Mouse (Mus musculus) heart, postnatal 0 days (tissue): ENCODE data around the gene Adh5. TPM values are rescaled to one million over a fixed set of nuclear protein-coding genes. Genes with fewer than 3 reads are reported as not detected.

Source experiments
- ATAC-seq: fragments of 200-750 bp; cut with Nextera tagmentation; 2 replicates; pipeline ENCODE4 v1.8.0; 2017; ENCODE audit warnings: low read depth, moderate number of reproducible peaks, moderate library complexity; ENCODE audit not compliant: insufficient read depth
- DNase-seq: peaks from one replicate; pipeline ENCODE4 v3.0.0-alpha.2; 2016; ENCODE audit warnings: low spot score
- H3K27ac ChIP-seq: fragments of 300-500 bp; sonication (generic); 2 replicates; pipeline ENCODE4 v1.5.1; 2014; ENCODE audit warnings: low read depth, mild to moderate bottlenecking
- H3K27me3 ChIP-seq: fragments of 300-500 bp; sonication (generic); 2 replicates; pipeline ENCODE4 v1.6.1; 2014; ENCODE audit warnings: low read length, mixed read lengths; ENCODE audit not compliant: control insufficient read depth, insufficient read depth
- H3K36me3 ChIP-seq: fragments of 300-500 bp; sonication (generic); replicated peaks from 2 replicates; pipeline ENCODE4 v1.6.1; 2014; ENCODE audit warnings: low read length, mixed read lengths; ENCODE audit not compliant: control insufficient read depth, insufficient read depth
- H3K4me1 ChIP-seq: fragments of 300-500 bp; sonication (generic); 2 replicates; pipeline ENCODE4 v1.6.1; 2014; ENCODE audit warnings: antibody characterized with exemption; ENCODE audit not compliant: control insufficient read depth, insufficient read depth
- H3K4me2 ChIP-seq: fragments of 300-500 bp; sonication (generic); 2 replicates; pipeline ENCODE4 v1.6.1; 2014; ENCODE audit warnings: low read depth, mild to moderate bottlenecking, low read length, moderate library complexity
- H3K4me3 ChIP-seq: fragments of 300-500 bp; sonication (generic); 2 replicates; pipeline ENCODE4 v1.5.1; 2014; ENCODE audit warnings: low read depth, low read length
- H3K9ac ChIP-seq: fragments of 300-500 bp; sonication (generic); replicated peaks from 2 replicates; pipeline ENCODE4 v1.6.1; 2014; ENCODE audit warnings: low read depth, low read length, mixed read lengths
- H3K9me3 ChIP-seq: fragments of 300-500 bp; sonication (generic); replicated peaks from 2 replicates; pipeline ENCODE4 v1.6.1; 2016; ENCODE audit warnings: low read length; ENCODE audit not compliant: control insufficient read depth
- CTCF ChIP-seq: IDR thresholded peaks from 2 replicates; pipeline ENCODE4 v1.5.1; 2016; ENCODE audit warnings: antibody characterized with exemption, control low read depth, low read depth
- EP300 ChIP-seq: IDR thresholded peaks from 2 replicates; pipeline ENCODE4 v1.6.1; 2016; ENCODE audit warnings: antibody characterized with exemption, low read depth
- WGBS: fragments of 180-500 bp; shearing (Covaris S2); extraction: QIAGEN DNeasy Blood & Tissue Kit; methylation state at CpG from one replicate; pipeline ENCODE4 v1.1.7; 2014; 5-methylcytosine and 5-hydroxymethylcytosine counted together
- polyA plus RNA-seq: library from polyadenylated mRNA; unstranded; fragments of >200 nt; fragmentation: Nextera tagmentation; extraction: Ambion mirVana; gene quantifications from 2 replicates; pipeline ENCODE4 v1.2.1, GENCODE M21; 2015
- total RNA-seq: library from RNA; depleted of rRNA; stranded (reverse); fragments of >200 nt; gene quantifications from 2 replicates; pipeline ENCODE4 v1.2.3, GENCODE M21; 2014; ENCODE audit warnings: low replicate concordance

Gene Adh5
- total and polyA plus RNA-seq, 2 experiments from 2014 or later = 137 to 169 TPM

DNA sequence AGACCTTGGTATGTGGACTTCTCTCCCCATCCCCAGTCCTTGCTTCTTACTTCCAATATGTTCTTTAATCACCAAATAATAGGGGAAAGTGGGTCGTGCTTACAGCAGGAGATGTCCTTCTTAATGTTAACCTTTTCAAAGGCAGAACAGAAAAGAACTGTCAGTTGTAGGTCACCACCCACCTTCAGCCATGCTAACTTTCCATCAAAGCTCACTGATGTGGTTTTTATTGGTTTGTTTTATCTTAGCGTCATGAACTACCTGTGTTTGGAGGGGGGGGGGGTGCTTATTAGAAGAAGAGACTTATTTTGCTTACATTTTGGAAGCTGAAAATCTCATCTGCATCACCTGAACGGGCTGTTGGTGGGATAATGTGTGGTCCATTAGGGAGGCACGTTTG lies 18.6 kb upstream of the Adh5 start:
- Histone ChIP-seq H3K36me3 (no peaks in the 10 kb centered on the region), H3K4me1 (no peaks in the 10 kb centered on the region), H3K27me3 (no peaks in the 10 kb centered on the region), H3K27ac (no peak overlapping the region), H3K9me3 (no peaks in the 10 kb centered on the region), H3K9ac (no peak overlapping the region), H3K4me3 (no peak overlapping the region), H3K4me2 (no peak overlapping the region)
- TF ChIP-seq CTCF (no peak), EP300 (no peak)
- WGBS = 56% methylated on average over 4 of the region's 4 CpGs
- ATAC-seq (no peak), DNase-seq (no peak)

DNA sequence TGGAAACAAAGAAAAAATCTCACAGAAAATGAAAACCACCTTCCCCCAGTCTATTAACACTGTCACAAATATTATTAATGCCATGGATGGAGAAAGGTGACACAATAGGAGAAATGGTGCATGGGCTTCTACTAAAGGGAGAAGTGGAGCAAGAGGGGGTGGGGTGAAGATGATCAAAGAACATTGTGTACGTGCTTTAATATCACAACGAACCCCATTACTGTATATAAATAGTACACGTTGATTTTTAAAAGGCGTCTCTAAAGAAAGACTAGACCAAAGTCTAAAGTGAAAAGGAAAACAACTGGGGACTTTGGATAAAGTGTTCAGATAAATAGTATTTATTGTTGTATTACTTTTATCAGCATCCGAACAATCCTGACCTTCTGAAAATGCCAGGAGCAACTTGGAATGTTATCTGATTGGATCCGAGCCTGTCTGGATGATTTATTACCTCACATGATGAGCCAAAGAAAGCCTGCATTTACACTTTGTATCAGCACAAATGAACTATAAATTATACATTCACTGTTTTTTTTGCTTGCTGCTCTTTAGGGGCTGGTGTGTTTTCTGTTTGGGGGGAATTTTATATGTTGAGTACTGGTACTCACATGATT lies 12.4 kb upstream of the Adh5 start:
- TF ChIP-seq EP300 (no peak), CTCF (no peak)
- no peaks in the 10 kb centered on the region for H3K36me3 ChIP-seq
- WGBS = 57% methylated on average over 6 of the region's 6 CpGs
- no peak overlapping the region for H3K27ac ChIP-seq
- H3K9ac ChIP-seq = no peak overlapping the region
- no peaks in the 10 kb centered on the region for H3K9me3 ChIP-seq
- H3K4me3 ChIP-seq = no peak overlapping the region
- ATAC-seq (no peak), DNase-seq (no peak)
- H3K4me1 ChIP-seq = no peaks in the 10 kb centered on the region
- no peaks in the 10 kb centered on the region for H3K27me3 ChIP-seq
- H3K4me2 ChIP-seq = no peak overlapping the region

DNA sequence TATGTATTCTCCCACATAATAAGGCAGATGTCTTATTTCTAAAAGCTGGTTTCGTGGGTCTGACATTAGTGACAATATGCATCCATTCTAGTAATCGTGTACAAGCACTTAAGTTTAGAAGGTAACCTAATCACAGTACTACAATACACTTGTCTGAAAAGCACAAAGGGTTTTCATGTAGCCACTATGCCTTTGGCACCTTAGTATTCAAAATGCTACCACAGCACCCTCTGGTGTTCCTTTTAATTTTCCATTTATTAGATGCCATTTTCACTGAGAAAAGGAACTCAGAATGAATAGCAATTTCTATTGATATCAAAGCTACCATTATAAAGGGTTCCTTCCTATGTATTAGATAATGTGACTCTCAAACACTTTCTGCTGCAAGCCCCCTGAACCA lies 11.1 kb upstream of the Adh5 start:
- Histone ChIP-seq H3K27ac (no peak overlapping the region), H3K36me3 (no peaks in the 10 kb centered on the region), H3K4me2 (no peak overlapping the region), H3K27me3 (no peaks in the 10 kb centered on the region), H3K9ac (no peak overlapping the region), H3K4me3 (no peak overlapping the region), H3K4me1 (no peaks in the 10 kb centered on the region), H3K9me3 (peaks cover 4% of the 10 kb centered on the region; the same call in 1 of the 2 replicates)
- DNase-seq (peak; percentile 34), ATAC-seq (no peak)
- TF ChIP-seq CTCF (peak; percentile 64), EP300 (no peak)
- 53% methylated on average over 2 of the region's 2 CpGs for WGBS

DNA sequence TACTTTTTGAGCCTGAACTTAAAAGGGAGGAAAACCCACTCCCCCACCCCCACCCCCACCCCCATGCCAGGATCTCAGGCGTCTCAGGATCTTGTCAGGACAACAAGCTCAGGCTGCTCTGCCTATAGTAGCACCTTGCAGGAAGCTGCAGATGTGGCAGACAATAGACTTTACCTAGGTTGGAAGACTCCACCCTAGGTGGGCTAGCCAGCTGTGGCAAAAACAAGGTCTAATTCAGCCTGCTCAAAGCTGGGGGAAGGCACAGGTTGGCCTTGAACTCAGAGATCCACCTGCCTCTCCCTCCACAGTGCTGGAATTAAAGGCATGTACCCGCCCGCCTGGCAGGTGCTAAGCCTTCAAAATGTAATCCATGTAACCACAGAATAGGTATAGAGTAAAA lies 4.2 kb upstream of the Adh5 start:
- H3K4me3 ChIP-seq = no peak overlapping the region
- no peak overlapping the region for H3K27ac ChIP-seq
- TF ChIP-seq CTCF = no peak
- TF ChIP-seq EP300 = no peak
- no peak overlapping the region for H3K4me2 ChIP-seq
- no peaks in the 10 kb centered on the region for H3K36me3 ChIP-seq
- 0 out of 2 replicates have a peak, but pooled peaks cover under 1% of the 10 kb centered on the region for H3K4me1 ChIP-seq
- H3K27me3 ChIP-seq = no peaks in the 10 kb centered on the region
- DNase-seq (no peak), ATAC-seq (no peak)
- 66% methylated on average over 3 of the region's 3 CpGs for WGBS
- no peak overlapping the region for H3K9ac ChIP-seq
- H3K9me3 ChIP-seq = peaks cover 4% of the 10 kb centered on the region; the same call in 1 of the 2 replicates

DNA sequence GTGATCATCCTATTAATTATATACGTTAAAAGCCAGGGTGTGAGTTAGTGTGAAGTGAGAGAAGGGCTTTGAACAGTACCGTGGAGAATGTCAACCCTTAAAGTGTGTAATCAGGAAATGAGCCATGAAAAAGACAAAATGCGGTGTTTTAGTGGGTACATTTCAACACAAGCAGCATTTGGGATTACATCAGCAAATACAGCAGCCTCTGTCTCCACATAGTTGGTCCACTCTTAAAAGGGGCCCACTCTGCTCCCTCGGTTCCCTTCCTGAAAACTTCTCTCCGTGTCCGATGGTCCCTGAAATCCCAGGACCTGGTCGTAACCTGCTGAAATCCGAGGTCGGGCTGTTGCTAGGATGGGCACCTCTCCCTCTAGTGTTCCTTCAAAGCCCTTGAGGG lies 690 bp upstream of the Adh5 start:
- no peak for ATAC-seq
- peak overlapping the region; percentile 95; the same call in 1 of the 2 replicates for H3K27ac ChIP-seq
- H3K27me3 ChIP-seq = no peaks in the 10 kb centered on the region
- WGBS = 6% methylated on average over 9 of the region's 9 CpGs
- H3K9me3 ChIP-seq = no peaks in the 10 kb centered on the region
- DNase-seq = no peak
- peaks cover 6% of the 10 kb centered on the region; the same call in 1 of the 2 replicates for H3K4me1 ChIP-seq
- peak overlapping the region; percentile 98 for H3K4me3 ChIP-seq
- H3K4me2 ChIP-seq = peak overlapping the region; percentile 82
- peaks cover 23% of the 10 kb centered on the region for H3K36me3 ChIP-seq
- TF ChIP-seq CTCF = no peak
- no peak for TF ChIP-seq EP300
- H3K9ac ChIP-seq = peak overlapping the region; percentile 4; the same call in 1 of the 2 replicates

DNA sequence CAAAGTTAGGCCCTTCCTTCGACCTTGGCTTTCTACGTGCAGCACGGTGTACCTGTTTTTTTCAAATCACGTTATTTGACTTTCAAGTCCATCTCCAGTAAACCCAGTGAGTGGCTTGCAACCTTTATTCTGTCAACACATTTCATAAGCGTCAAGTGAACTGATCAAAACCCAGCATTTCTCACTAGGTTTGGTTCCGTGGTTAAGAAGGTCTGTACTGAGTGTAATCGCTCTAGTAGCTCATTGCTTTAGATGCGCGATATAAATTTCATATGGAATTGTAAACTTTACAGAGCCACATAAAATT lies 525 bp downstream of the Adh5 start:
- no peaks in the 10 kb centered on the region for H3K27me3 ChIP-seq
- TF ChIP-seq CTCF (no peak), EP300 (no peak)
- H3K4me2 ChIP-seq = peak overlapping the region; percentile 82
- H3K4me3 ChIP-seq = peak overlapping the region; percentile 98
- ATAC-seq (no peak), DNase-seq (peak; percentile 17)
- no peaks in the 10 kb centered on the region for H3K9me3 ChIP-seq
- WGBS = 3% methylated on average over 9 of the region's 9 CpGs
- H3K27ac ChIP-seq = peak overlapping the region; percentile 95
- peaks cover 11% of the 10 kb centered on the region; the same call in 1 of the 2 replicates for H3K4me1 ChIP-seq
- H3K36me3 ChIP-seq = peaks cover 34% of the 10 kb centered on the region
- H3K9ac ChIP-seq = peak overlapping the region; percentile 93
